Mouse (Mus musculus) kidney, adult 8-10 months (tissue): ENCODE results near the gene Toe1.

Source experiments
- DNase-seq, 2 experiments: peaks; one replicate each; pipeline ENCODE4 v3.0.0; 2022

Gene Toe1

GRCm38 (mm10) chr4:116792453-116792852 lies 15.0 kb downstream of the Toe1 start:
- DNase-seq, result no peak

DNA sequence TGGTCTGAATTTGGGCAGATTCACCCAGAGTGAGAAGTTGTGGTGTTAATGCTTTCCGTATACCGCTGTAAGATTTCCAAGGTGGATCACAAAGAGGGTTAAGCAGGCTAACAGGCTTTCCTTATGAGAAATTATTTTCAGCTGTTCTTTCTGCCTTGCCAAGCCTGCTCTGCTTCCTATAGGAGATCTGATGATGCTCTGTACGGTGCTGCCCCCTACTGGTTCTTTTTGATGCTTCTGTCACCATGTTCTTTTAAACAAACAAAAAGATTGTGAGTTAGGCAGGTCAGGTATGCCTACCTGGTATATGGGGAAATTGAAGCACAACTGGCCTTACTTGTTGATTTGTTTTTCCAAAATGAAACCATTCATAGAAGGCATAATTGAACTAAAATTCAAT lies 18.5 kb downstream of the Toe1 start:
- DNase-seq, result peak; percentile 78 to 88

- no peak for DNase-seq
Measured at GRCm38 (mm10) chr4:116787985-116788760, 19.3 kb downstream of the Toe1 start.

GRCm38 (mm10) chr4:116786587-116786986 lies 20.9 kb downstream of the Toe1 start:
- DNase-seq, result no peak

DNA sequence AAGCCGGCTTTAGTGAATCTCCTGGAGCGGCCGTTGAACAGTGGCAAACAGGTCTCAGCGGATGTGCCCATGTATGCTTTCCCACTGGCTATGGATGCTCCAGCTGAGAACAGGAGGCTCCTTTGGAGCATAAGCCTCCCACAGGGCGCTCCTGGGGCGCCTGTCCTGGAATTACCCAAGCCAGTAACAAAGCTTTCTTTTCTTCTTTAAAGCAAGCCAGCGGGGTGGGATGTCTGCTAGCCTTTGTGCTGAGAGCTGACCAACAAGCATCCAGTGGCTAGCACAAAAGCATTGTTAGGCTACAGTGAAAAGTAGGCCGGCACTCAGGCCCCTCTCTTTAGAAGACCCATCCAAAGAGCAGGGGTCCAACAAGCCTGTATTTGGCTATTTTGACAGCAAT lies 25.3 kb downstream of the Toe1 start:
- no peak for DNase-seq

DNA sequence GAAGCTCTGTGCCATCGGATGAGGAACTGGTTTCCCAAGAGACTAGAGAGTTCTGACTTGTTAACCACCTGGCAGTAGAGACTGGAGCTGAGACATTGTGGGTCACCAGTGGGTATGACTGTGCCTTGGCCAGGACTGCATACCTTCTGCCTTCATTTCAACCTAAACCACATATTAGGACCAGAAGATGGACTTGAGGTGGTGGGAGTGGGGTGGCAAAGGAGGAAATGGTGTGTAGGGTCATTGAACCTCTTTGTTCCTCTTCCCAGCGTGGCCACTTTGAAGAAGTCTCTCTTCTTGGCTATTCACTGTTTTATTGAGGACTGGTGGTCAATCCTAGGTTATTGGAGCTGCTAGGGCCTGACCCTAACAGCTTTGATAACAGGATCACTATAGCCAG lies 26.1 kb downstream of the Toe1 start:
- no peak for DNase-seq

DNA sequence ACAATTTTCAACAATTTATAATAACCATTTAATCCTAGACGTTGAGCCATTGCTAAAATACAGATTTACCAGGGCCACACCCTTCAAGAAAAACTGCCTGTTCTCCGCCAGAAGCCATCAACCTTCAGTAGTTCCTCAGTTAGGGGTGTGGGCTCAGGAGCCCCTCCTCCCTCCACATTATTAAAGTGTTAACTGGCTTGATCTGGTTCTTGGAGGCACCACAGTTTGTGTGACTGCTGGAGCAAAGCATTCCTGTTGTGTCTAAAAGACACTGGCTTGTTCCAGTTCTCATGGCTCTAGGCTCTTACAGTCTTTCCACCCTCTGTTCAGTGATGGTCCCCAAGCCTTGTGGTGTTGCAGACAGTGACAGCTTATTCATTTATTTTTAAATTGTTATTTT lies 26.9 kb downstream of the Toe1 start:
- DNase-seq, result no peak

- no peak for DNase-seq
Measured at GRCm38 (mm10) chr4:116777079-116777478, 30.4 kb downstream of the Toe1 start.

DNA sequence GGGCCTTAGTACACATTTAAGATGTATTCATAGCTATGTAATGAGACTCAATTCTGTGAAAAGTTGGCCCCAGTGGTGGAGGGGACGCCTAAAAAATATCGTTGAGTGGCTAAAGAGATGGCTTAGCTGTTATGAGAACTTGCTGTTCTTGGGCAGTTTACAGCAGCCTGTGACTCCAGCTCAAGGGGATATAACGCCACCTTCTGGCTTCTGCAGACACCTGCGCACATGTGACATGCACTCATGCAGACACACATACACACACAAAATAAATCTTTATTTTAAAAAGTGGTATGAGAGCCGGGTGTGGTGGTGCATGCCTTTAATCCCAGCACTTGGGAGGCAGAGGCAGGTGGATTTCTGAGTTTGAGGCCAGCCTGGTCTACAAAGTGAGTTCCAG lies 31.0 kb downstream of the Toe1 start:
- DNase-seq, result no peak

GRCm38 (mm10) chr4:116769060-116769459 lies 38.4 kb downstream of the Toe1 start:
- no peak for DNase-seq

DNA sequence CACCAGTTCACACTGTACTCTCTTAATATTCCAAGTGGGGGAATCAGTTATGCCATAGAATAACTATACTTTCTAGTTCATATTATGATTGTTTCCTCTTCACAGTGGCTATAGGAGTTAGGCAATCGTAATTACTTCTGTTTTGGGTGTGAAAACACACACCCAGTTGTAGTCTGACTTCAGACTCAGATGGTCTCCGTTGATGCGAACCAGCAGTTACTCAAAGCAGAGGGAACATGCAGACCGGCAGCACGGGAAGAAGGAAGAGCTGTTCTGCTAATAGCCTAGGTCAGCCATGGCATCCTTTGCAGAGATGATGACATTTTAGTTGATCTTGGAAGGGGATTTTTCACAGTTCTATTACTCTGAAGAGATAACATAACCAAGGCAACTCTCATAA lies 38.9 kb downstream of the Toe1 start:
- DNase-seq, result no peak

DNA sequence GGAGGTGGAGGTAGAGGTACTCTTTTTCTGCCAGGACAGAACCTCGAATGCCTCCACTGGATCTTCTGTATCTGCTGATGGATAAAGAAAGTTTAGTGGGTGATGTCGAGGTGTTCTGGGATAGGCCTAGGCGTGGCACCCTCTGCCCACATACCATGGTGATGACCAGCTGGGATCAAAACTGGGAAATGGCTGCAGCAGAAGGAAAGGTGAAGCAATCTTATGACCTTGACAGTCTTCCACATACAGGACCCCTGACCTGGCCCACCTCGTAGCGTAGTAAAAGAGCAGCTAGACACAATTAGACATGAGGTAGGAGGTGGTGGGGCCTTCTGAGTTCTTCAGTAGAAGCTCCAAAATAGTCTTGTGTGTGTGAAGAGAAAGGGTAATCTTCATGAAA lies 43.4 kb downstream of the Toe1 start:
- no peak for DNase-seq

DNA sequence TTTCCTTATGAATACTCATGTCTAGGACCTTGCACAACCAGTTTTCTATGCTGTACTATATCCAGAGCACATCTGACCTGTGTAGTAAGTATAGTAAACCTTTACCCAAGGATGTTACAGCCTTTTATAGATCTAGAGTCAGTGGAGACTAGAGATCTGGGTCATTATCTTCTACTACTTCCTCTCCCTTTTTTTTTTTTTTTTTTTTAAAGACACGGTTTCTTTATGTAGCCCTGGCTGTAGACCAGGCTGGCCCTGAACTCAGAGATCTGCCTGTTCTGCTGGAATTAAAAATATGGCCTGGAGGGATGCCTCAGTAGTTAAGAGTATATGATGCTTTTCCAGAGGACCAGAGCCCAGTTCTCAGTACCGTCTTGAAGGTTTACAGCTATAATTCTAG lies 45.5 kb downstream of the Toe1 start:
- DNase-seq, result no peak

DNA sequence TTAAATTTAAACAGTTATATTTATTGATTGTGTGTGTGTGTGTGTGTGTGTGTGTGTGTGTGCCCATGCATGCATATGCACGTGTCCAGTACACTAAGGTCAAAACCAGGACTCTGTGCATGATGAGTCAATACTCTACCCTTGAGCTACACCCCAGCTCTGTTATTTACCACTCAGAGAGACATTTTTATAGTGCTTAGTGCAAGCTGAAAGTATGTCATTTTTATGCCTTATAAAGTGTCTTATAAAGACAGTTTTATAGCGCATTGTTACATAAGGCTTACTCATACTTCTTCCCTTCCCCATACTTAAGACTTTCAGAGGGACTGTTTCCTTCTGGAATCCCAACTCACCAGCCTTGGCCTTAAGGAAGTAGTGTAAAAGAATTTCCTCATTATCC lies 57.7 kb downstream of the Toe1 start:
- DNase-seq, result no peak
